Mouse (Mus musculus): ENCODE data around the gene Gm3336.

GRCm38 (mm10) chr8:70744806-70745205, 26.5 kb downstream of the Gm3336 start:
- TF ChIP-seq ZC3H11A (IDR thresholded peaks at IDR 0.05; ENCODE audit: low read depth, low read length) (no peak), RCOR1 (conservative IDR thresholded peaks at IDR 0.05; ENCODE audit: low read depth, low read length) (no peak), POLR2A (IDR thresholded peaks at IDR 0.05; ENCODE audit: low read depth, low read length) (no peak), USF2 (conservative IDR thresholded peaks at IDR 0.05; ENCODE audit: low read depth, low read length) (no peak), UBTF (IDR thresholded peaks at IDR 0.05; ENCODE audit: low read depth, low read length) (no peak), IRF4 (IDR thresholded peaks at IDR 0.05; ENCODE audit: low read depth, low read length) (no peak), KAT2A (IDR thresholded peaks at IDR 0.05; ENCODE audit: insufficient replicate concordance, low read length) (no peak), CTCF (conservative IDR thresholded peaks at IDR 0.05 in 1 of 2, IDR thresholded peaks at IDR 0.05 in 1 of 2; ENCODE audit: low read depth in 2 of 2, low read length in 2 of 2) (no peak)

Measured in CH12.LX (cell line).